Mouse (Mus musculus) heart, postnatal 4 days (tissue): Measurements from ENCODE around the gene 4932438A13Rik. TPM values are rescaled to one million over a fixed set of nuclear protein-coding genes. Genes with fewer than 3 reads are reported as not detected.

Experiments
- DNase-seq: peaks from one replicate; pipeline ENCODE4 v3.0.0; 2021
- total RNA-seq, 2 experiments: library from RNA; stranded (reverse); gene quantifications; 2 replicates each; pipeline ENCODE4 v1.2.3; 2021

Gene 4932438A13Rik
- total RNA-seq, 2 experiments from 2014 or later: 49.6 to 52.7 TPM

- DNase-seq: no peak
These were observed 55.4 kb downstream of the 4932438A13Rik start for GRCm38 (mm10) chr3:36918322-36918721.

DNA sequence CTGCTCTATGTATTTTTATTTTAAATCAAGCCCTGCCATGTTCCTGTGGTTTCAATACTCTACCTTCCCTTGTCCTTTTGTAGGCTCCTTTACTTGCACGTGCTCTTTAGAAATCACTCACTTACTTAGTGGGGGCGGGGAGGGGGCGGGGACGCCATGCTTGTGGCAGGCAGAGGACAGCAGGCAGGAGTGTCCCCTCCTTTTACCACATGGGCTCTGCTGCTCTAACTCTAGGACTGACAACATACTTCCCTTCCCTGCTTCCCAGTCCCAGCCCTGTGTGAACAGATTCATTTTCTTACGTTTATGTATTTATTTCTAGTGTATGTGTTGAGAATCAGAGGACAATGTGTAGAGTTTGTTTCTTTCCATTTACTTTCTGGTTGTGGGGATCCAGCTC lies 78.7 kb downstream of the 4932438A13Rik start:
- no peak for DNase-seq

DNA sequence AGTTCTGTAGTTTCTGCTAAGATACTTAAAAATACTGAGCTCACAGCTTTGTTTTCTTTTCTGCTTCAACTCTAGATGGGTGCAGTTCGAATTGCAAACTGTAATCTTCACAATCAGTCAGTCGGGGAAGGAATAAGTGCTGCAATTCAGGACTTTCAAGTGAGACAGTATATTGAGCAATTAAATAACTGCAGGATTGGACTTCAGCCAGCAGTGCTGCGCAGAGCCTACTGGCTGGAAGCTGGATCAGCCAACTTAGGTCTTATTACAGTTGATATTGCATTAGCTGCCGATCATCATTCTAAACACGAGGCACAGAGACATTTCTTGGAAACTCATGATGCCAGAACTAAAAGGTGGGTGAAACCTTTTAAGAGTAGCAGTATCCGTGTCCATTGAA lies 79.2 kb downstream of the 4932438A13Rik start:
- DNase-seq: peak; percentile 8

- no peak for DNase-seq
These were observed 80.8 kb downstream of the 4932438A13Rik start for GRCm38 (mm10) chr3:36943706-36944105.

- no peak for DNase-seq
These were observed 175.1 kb downstream of the 4932438A13Rik start for GRCm38 (mm10) chr3:37037979-37038378.

DNA sequence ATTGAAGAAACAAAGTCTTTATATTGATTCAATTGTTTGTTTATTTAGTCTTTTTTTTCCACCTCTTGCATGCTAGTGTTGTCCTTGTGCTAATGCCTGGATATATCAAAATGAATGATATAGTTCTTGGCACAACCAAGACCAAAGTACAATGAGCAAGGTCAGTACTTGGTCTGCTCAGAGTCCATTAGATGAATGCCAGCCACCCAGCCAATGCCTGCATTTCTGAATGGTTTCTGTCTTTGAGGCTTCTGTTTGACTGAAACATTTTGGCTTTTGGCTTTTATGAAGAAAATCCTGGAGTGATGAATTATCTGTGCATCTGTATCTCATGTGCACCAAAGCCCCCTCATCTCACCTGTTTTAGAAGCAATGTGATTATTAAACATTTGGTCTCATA lies 176.9 kb downstream of the 4932438A13Rik start:
- peak; percentile 33 for DNase-seq

DNA sequence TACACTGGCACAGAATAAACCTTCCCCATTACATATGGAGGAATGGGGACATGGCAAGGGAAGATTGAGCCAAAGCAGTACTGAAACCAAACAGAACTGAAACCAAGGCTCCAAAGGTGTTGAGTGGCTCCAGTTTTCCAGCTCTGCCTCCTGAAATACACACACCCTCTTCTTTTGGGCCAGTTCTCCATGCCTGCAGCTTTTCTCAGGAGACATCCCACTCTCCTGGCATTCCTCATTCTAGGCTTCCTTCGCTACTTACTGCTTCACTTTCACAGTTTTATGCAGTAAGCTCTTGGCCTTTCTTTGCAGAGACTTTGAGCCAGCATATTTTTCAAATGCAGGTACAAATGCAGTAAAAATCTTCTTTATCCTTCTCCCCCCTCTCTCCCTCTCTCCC lies 188.6 kb downstream of the 4932438A13Rik start:
- DNase-seq: no peak

DNA sequence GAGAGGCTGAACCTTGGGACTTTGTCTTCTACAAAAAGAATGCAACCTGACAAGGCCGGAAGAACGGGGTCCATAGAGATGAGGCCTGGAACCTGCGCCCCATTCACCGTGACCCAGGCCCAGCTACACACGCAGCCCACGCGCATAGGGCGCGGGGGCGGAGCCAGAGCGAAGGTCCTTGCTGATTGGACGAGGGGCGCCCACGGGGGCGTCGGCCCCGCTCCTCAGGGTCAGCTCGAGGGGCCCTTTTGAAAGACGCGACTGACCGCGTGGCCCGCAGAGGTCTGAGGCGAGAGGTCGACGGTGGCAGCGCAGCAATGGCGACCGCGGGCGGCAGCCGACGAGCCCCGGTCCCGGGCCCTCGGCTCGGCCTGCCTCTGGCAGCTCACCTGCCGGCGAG lies 200.5 kb downstream of the 4932438A13Rik start, which contains the start of gene Adad1:
Gene Adad1, plus strand, starts transcription at position 122 of the 400 bp plus-strand sequence.
- no peak for DNase-seq

GRCm38 (mm10) chr3:37073211-37073610 lies 210.3 kb downstream of the 4932438A13Rik start:
- DNase-seq: peak; percentile 65

DNA sequence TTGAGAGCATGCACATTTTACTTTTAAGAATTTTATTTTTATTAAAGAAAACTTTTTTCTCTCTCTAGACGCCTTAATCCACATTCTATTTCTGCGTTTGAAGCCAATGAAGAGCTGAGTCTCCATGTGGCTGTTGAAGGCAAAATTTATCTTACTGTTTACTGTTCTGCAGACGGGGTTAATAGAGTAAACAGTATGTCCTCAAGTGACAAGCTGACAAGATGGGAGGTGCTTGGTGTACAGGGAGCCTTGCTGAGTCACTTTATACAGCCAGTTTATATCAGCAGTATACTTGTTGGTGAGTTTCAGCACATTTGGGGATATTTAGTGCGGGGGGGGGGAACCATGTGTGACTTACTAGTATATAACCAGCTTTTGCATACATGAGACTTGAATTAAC lies 222.0 kb downstream of the 4932438A13Rik start:
- DNase-seq: no peak

- DNase-seq: no peak
These were observed 227.8 kb downstream of the 4932438A13Rik start for GRCm38 (mm10) chr3:37090721-37091120.

Other genes starting within 250 kb of the 4932438A13Rik start
- gene Bbs7, start 249.6 kb upstream of the 4932438A13Rik start, total RNA-seq: 1 to 10 TPM; 8.9 to 9.9 TPM
- 1 to 10 TPM; 9.6 to 9.8 TPM for gene Trpc3, start 172.9 kb upstream of the 4932438A13Rik start, total RNA-seq
- gene Adad1, start 200.4 kb downstream of the 4932438A13Rik start, total RNA-seq: under 1 TPM in 1 of 2 experiments, not detected in 1; 0.14 TPM